Mouse (Mus musculus): ENCODE results near the gene Rxra.

GRCm38 (mm10) chr2:27780162-27780561 is 103.9 kb downstream of the Rxra start:
- TF ChIP-seq CTCF (IDR thresholded peaks at IDR 0.05; ENCODE audit: borderline replicate concordance, insufficient read depth, low read depth, low read length) (no peak), POLR2A (IDR thresholded peaks at IDR 0.05; ENCODE audit: borderline replicate concordance, insufficient read depth, low read length) (no peak)

All from cerebellum, adult 2 months (tissue).